Mouse (Mus musculus): Measurements from ENCODE around the gene Pcp2. TPM values are rescaled to one million over a fixed set of nuclear protein-coding genes. Genes with fewer than 3 reads are reported as not detected.
A peak's percentile ranks its signal among the peaks of the same experiment; 100 is the strongest.

The Pcp2 gene
- total RNA-seq (2021), result not detected
- long read RNA-seq, experiment 1, result 0 reads
- long read RNA-seq, experiment 2, partial matches to known transcripts, result 0 of 2 reads
- long read RNA-seq, experiment 2, other reads (novel, unspliced or antisense), result 2 of 2 reads

- no peak for DNase-seq (ENCODE audit: low spot score in 2 of 2)
Observed at GRCm38 (mm10) chr8:3625445-3625844, at the start of gene Pcp2. Gene Pcp2, minus strand, starts transcription at chr8:3625545.

DNA sequence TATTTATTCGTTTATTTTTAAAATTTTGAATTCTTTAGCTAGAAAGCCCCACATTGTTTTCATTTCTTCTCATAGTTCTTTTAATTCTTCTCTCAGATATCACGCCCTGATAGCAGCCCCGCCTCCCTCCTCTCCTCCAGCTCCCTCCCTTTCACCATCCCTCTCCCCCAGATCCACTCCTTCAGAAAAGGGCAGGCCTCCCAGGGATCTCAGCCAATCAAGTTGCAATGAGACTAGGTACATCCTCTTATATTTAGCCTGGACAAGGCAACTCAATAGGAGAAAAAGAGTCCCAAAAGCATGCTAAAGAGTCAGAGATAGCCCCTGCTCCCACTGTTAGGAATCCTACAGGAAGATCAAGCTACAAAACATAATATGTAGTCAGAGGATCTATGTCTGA is 49.3 kb upstream of the Pcp2 start:
- no peak for DNase-seq (ENCODE audit: low spot score in 2 of 2)

DNA sequence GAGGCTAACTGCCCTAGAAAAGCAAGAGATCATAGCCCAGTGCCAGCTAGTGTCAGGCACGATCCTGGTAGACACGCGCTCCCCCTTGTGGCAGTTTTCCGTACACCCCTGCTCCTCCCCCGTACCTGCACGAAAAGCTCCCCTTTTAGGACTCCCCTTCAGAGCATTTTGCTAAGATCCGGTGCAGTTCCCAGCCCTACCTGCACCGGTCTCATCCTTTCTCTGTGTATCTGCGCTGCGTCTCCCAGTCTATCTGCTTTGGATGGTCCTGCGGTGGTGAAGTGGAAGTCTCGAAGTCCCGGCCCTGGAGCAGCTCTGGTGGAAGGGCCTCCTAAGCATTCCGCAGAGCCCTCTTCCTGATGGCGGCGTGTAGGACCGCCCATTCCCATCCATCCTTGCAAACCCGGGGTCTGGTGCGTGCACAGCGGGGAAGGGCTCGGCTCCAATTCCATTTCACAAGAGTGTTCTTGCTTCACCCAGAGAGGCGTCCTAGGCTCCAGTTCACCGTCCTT is 46.7 kb upstream of the Pcp2 start, which contains the start of gene Fcor:
Fcor (minus strand) TSS at position 383 of the 512 bp plus-strand sequence.
- DNase-seq (ENCODE audit: low spot score in 2 of 2), result peak; percentile 60 to 70

DNA sequence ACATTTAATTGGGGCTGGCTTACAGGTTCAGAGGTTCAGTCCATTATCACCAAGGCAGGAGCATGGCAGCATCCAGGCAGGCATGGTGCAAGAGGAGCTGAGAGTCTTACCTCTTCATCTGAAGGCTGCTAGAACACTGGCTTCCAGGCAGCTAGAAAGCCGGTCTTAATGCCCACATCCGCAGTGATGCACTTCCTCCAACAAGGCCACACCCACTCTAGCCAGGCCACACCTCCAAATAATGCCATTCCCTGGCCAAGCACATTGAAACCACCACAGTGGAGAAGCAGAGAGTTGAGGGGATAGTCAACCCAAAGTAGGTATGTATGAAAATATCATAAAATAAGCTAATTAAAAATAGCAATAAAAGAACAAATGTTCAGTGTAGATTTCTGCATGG is 45.0 kb upstream of the Pcp2 start:
- DNase-seq (ENCODE audit: low spot score in 2 of 2), result no peak

- DNase-seq (ENCODE audit: low spot score in 2 of 2), result no peak
Observed at GRCm38 (mm10) chr8:3665507-3665906, 40.2 kb upstream of the Pcp2 start, which contains the start of gene Mcemp1. Gene Mcemp1, plus strand, starts transcription at chr8:3665754.

DNA sequence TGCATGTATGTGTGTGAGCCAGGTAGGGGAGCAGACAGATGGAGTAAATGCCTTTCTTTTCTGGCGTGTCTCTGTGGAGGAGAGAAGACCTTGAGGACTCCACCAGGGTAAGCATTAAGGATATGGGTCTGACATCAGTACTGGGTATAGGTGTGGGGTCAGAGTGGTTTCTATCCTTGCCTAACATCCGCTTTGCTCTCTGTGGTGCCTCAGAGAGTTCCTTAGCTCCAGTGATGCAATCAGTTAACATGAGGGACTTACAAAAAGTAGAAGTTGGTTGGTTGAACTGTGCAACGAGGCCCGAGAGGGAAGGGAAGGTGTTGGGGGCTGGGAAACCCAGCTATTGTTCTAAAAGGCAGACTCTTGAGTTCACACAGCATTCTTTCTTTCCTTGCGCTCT is 39.1 kb upstream of the Pcp2 start:
- DNase-seq (ENCODE audit: low spot score in 2 of 2), result no peak

DNA sequence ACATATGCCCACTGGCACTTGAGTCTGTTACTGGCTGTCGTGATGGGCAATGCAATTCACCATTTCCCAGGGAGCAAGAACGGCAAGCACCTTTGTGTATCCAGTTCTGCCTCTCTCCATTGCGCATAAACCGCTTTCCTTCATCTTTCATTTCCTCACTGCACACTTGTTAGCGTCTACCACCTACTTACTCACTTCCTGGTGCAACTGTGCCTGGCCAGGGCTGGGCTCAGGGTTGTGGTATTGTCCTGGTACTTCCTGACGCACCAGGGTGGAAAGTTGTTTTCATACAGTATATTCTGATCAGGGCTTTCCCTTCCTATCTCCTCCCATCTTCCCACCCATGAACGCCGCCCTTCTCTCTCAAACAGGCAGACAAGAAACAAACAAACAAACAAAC is 35.5 kb upstream of the Pcp2 start:
- no peak for DNase-seq (ENCODE audit: low spot score in 2 of 2)

DNA sequence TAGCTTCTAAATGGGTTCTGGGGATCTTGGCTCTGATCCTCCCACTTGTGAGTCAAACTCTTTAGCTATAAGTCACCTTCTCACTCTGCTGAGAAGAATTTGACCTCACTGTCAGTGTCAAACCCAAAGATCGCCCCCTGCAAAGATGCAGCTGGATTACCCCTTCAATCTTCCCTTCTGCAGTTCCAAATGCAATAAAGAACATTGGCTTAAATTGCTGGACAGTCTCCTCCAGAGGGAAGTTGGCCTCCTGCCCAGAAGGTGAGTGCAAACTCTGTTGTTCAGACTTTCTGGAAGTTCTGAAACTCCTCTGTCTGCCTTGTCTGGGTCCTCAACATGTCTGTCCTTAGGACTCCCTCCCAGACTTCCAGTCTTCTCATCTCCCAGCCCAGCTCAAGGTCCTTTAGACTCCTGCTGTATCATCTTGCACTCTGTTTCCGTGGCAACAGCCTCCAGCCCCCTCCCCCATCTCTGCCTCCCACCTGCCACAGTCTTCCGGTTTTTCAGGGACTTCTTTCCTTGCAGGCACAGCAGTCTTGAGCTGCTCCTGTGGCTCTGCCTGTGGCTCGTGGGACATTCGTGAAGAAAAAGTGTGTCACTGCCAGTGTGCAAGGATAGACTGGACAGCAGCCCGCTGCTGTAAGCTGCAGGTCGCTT is 31.5 kb upstream of the Pcp2 start:
- no peak for DNase-seq (ENCODE audit: low spot score in 2 of 2)

DNA sequence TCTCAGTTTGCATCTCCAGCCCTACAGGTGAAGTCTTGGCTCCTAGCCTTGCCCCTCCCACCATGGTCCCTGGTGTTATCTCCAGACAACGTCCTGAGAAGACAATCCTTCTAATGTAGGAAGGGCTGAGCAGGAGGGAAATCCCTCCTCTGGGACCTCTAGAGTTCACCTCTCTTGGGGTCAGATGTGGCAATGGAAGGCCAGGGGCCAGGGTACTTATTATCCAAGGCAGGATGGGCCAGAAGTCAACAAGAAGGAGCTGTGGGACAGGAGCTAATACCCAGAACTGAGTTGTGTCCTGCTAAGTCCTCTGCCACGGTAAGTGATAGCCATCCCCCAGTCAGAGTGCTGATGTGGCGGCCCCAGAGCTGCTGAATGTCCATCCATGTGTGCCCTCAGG is 30.2 kb upstream of the Pcp2 start, which contains the start of gene Retn:
Retn (plus strand) TSS at position 245 of the 400 bp plus-strand sequence.
- DNase-seq (ENCODE audit: low spot score in 2 of 2), result no peak

DNA sequence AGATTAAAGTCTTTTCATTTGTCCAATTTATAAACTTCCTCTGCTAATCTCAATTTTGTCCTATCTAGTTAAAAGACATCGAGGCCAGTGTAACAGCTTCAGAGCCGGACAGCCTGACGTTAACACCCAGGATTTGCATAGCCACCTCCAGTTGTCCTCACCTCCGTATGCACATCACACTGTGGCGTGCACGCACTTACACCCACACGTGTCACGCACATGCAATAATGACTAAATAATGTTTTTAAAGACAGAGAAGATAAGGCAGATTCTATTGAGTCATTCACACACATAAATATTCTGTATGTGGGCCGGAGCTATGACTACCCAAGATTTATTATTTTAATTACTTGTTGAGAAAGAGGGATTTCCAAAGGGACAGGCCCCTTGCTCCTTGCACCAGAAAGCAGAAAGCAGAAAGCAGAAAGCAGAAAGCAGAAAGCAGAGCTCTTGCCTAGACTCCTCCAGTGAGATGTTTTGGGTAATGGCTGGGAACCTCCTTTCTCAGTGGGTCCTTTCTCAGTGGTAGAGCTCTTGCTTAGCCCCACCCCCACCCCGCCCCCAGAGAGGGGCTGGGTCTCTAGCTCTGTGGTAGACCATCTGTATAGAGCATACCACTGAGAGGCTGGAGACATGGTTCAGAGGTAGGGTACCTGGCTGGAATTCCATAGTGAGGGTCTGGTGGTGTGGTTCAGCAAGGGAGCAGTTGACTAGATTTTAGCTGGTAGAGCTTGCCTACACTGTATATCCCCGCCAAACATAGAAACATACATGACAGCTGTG is 29.6 kb upstream of the Pcp2 start:
- no peak for DNase-seq (ENCODE audit: low spot score in 2 of 2)

DNA sequence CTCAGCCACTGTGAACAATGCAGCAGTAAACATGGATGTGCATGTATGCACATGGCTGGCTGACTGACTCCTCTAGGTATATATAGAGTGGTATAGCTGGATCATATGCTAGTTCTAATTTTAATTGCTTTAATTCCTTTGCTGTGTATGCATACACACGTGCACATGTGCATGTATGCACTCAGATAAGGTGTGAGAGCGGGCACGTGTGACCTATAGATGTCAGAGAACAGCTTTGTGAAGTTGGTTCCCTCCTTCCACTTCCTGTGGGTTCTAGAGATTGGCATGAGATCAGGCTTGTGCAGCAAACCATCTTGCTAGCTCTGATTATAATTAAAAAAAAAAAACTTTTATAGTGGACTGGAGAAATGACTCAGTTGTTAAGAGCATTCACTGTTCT is 27.5 kb upstream of the Pcp2 start:
- DNase-seq (ENCODE audit: low spot score in 2 of 2), result no peak

- no peak for DNase-seq (ENCODE audit: low spot score in 2 of 2)
Observed at GRCm38 (mm10) chr8:3648990-3649389, 23.6 kb upstream of the Pcp2 start.

DNA sequence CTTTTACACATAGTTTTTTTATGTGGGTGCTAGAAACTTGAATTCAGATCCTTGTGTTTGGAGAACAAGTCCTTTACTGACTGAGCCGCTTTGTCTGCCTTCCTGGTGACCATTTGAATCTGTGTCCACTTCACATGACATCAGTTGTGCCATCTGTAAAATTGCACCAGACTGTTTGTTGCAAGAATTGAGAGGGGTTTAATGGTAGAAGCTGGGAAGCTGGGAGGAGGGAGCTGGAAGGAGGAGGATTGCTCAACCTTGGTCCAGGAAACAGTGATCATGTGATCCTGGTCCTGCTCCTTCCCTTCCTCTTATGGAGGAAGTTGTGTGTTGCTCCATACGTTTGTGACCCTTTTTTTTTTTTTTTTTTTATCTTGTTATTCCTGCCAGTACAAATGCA is 22.9 kb upstream of the Pcp2 start:
- no peak for DNase-seq (ENCODE audit: low spot score in 2 of 2)

DNA sequence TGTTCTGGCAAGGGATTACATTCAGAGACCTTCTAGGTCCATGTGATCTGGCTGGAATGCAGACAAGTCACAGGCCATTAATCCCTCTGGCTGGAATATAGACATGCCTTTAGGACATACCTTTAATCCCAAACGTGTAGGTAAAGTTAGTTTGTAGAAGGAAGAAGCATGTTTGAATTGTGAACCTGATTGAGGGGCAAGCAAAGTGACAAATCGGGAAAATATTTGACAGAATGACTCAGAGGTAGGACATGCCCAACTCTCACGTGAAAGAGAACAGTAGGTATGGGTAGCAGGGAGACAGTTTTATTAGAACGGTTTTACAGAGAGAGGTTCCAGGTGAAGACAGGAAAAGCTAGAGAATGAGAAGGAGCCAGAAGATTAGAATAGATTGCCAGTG is 22.2 kb upstream of the Pcp2 start:
- DNase-seq (ENCODE audit: low spot score in 2 of 2), result no peak

GRCm38 (mm10) chr8:3646824-3647531 is 21.6 kb upstream of the Pcp2 start:
- DNase-seq (ENCODE audit: low spot score in 2 of 2), result no peak

DNA sequence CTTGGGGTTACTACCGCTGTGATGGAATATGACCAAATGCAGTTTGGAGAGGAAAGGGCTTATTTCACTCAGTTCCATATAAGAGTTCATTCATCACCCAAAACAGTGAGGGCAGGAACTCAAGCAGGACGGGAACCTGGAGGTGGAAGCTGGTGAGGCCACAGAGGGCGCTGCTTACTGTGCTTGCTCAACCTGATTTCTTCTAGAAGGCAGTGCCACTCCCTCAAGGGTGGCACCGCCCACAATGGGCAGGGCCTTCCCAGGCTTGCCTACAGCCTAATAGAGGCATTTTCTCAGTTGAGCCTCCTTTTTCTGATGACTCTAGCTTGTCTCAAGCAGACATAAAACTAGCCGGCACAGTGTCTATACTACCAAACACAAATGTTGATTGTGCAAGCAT is 20.5 kb upstream of the Pcp2 start:
- no peak for DNase-seq (ENCODE audit: low spot score in 2 of 2)

- DNase-seq (ENCODE audit: low spot score in 2 of 2), result no peak
Observed at GRCm38 (mm10) chr8:3631478-3631875, 6.1 kb upstream of the Pcp2 start.

- peak; percentile 41 to 50 for DNase-seq (ENCODE audit: low spot score in 2 of 2)
Observed at GRCm38 (mm10) chr8:3630647-3631477, 5.5 kb upstream of the Pcp2 start, which contains the start of gene Stxbp2. Gene Stxbp2, plus strand, starts transcription at chr8:3630955.

DNA sequence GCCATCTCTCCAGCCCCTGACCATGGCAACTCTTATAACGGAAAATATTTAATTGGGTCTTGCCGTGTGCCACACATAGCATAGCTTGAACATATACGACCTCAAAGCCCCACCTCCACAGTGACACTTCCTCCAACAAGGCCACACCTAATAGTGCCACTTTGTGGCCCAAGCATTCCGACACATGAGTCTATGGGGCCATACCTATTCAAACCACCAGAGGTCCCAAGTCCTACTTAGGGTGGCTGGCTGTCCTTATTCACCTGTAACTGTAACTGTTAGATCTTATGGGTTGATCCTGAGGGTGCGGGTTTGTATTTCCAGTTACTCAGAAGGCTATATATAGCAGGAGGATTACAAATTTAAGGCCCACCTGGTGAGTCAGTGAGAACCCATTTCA is 2.7 kb upstream of the Pcp2 start:
- DNase-seq (ENCODE audit: low spot score in 2 of 2), result no peak

- DNase-seq (ENCODE audit: low spot score in 2 of 2), result no peak
Observed at GRCm38 (mm10) chr8:3626971-3627370, 1.6 kb upstream of the Pcp2 start.

DNA sequence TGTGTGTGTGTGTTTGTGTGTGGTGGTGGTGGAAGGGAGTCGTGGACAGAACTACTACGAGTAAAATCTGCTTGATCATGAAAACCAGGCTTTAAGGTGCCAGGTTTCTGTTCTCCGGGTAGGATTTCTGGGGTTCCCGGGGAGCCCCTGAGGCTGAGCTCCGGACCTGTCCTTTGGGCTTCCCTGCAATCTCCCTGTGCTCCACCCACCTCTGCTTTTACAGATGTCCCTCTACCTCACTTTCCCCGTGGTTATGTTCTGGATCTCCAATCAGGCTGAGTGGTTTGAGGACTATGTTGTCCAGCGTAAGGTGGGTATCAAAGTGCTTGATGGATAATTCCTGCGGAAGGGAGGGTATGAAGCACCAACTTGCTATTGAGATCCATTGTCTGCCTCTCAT is 3.2 kb downstream of the Pcp2 start:
- DNase-seq (ENCODE audit: low spot score in 2 of 2), result no peak

All from adrenal gland, postnatal 4 days (tissue).